Mouse (Mus musculus) embryonic facial prominence, embryonic 12.5 days (tissue): ENCODE results near the gene Kirrel3. TPM values are rescaled to one million over a fixed set of nuclear protein-coding genes. Genes with fewer than 3 reads are reported as not detected.

Experiments used
- ATAC-seq: fragments of 200-750 bp; cut with Nextera tagmentation; 2 replicates; pipeline ENCODE4 v1.8.0; 2017; ENCODE audit not compliant: insufficient number of reproducible peaks, insufficient read depth, low FRiP score, low TSS enrichment
- H3K27ac ChIP-seq: fragments of 300-500 bp; sonication (generic); 2 replicates; pipeline ENCODE4 v1.5.1; 2016; ENCODE audit warnings: mild to moderate bottlenecking
- H3K27me3 ChIP-seq: fragments of 300-500 bp; sonication (generic); 2 replicates; pipeline ENCODE4 v1.6.1; 2016; ENCODE audit warnings: mild to moderate bottlenecking, moderate library complexity
- H3K36me3 ChIP-seq: fragments of 300-500 bp; sonication (generic); 2 replicates; pipeline ENCODE4 v1.6.1; 2016; ENCODE audit warnings: mild to moderate bottlenecking
- H3K4me1 ChIP-seq: fragments of 300-500 bp; sonication (generic); 2 replicates; pipeline ENCODE4 v1.6.1; 2016
- H3K4me2 ChIP-seq: fragments of 300-500 bp; sonication (generic); replicated peaks from 2 replicates; pipeline ENCODE4 v1.6.1; 2016; ENCODE audit warnings: mild to moderate bottlenecking, moderate library complexity
- H3K4me3 ChIP-seq: fragments of 300-500 bp; sonication (generic); 2 replicates; pipeline ENCODE4 v1.5.1; 2016; ENCODE audit warnings: mild to moderate bottlenecking
- H3K9ac ChIP-seq: fragments of 300-500 bp; sonication (generic); 2 replicates; pipeline ENCODE4 v1.6.1; 2016; ENCODE audit warnings: mild to moderate bottlenecking, moderate library complexity
- H3K9me3 ChIP-seq: fragments of 300-500 bp; sonication (generic); 2 replicates; pipeline ENCODE4 v1.6.1; 2016; ENCODE audit warnings: mild to moderate bottlenecking, moderate library complexity
- WGBS: fragments of 180-500 bp; shearing (Covaris S2); methylation state at CpG from one replicate; pipeline ENCODE4 v1.1.7; 2016; 5-methylcytosine and 5-hydroxymethylcytosine counted together
- polyA plus RNA-seq: library from polyadenylated mRNA; unstranded; fragments of >200 nt; fragmentation: Nextera tagmentation; extraction: Ambion mirVana; gene quantifications from 2 replicates; pipeline ENCODE4 v1.2.1, GENCODE M21; 2016

Gene Kirrel3
- polyA plus RNA-seq, 1 experiment from 2014 or later = 7.9 TPM

GRCm38 (mm10) chr9:34945301-34945700 is 459.6 kb downstream of the Kirrel3 start:
- Histone ChIP-seq H3K9ac (no peak overlapping the region), H3K9me3 (no peaks in the 10 kb centered on the region), H3K4me1 (peaks cover 11% of the 10 kb centered on the region; the same call in 1 of the 2 replicates), H3K4me3 (no peak overlapping the region), H3K27ac (no peak overlapping the region), H3K27me3 (no peaks in the 10 kb centered on the region), H3K4me2 (no peak overlapping the region), H3K36me3 (no peaks in the 10 kb centered on the region)
- WGBS = 83% methylated on average over 9 of the region's 9 CpGs
- no peak for ATAC-seq

DNA sequence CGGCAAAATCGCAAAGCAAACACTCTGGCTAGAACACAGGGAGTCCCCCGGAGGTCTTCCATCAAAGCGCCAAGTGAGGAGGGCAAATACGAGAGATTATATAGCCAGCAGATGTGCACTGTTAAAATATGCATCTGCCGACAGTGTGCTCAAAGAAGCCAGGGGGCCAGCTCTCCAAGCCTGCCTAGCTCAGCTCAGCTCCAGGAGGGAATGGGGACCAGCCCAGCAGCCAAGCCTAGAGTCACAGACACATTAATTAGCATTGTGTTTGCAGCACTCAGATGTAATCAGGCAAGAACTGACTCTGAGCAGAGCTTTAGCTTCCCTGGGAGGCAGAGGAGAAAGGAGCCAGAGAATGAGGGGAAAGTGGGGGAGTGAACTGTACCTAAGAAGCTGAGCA is 461.6 kb downstream of the Kirrel3 start:
- Histone ChIP-seq H3K27ac (no peak overlapping the region), H3K9ac (no peak overlapping the region), H3K4me2 (no peak overlapping the region), H3K27me3 (no peaks in the 10 kb centered on the region), H3K4me3 (no peak overlapping the region), H3K9me3 (no peaks in the 10 kb centered on the region), H3K36me3 (no peaks in the 10 kb centered on the region), H3K4me1 (peaks cover 11% of the 10 kb centered on the region; the same call in 1 of the 2 replicates)
- WGBS = 18% methylated on average over 6 of the region's 6 CpGs
- ATAC-seq = no peak

DNA sequence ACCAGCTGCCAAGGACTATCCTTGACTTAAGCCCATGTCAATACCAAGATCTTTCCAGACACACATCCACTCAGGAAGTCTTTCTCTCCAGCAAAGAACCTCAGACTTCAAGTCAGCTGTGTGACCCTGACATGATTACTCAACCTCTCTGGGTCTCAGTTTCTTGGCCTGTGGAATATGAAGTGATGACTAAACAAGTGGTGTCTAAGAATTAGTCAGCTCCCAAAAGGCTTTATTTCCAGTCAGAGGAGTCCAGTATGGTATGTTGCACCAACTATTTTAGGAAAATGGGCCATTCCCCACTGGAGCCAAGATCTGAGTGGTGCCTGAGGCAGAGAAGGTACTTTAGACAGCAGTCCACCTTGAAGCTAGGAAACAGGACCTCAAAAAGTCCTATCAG is 462.0 kb downstream of the Kirrel3 start:
- ATAC-seq = no peak

GRCm38 (mm10) chr9:34953420-34953819 is 467.7 kb downstream of the Kirrel3 start:
- H3K4me2 ChIP-seq = no peak overlapping the region
- no peak for ATAC-seq
- no peak overlapping the region for H3K4me3 ChIP-seq
- no peaks in the 10 kb centered on the region for H3K4me1 ChIP-seq
- no peaks in the 10 kb centered on the region for H3K36me3 ChIP-seq
- H3K9me3 ChIP-seq = no peaks in the 10 kb centered on the region
- 43% methylated on average over 11 of the region's 11 CpGs for WGBS
- H3K27ac ChIP-seq = no peak overlapping the region; the same call in 1 of the 2 replicates
- no peak overlapping the region for H3K9ac ChIP-seq
- 0 out of 2 replicates have a peak, but pooled peaks cover 3% of the 10 kb centered on the region for H3K27me3 ChIP-seq

More for the DNA sequence above, 462.0 kb downstream of the Kirrel3 start:
- H3K4me1 ChIP-seq = peaks cover 11% of the 10 kb centered on the region; the same call in 1 of the 2 replicates
- no peak overlapping the region for H3K27ac ChIP-seq
- H3K4me2 ChIP-seq = no peak overlapping the region
- H3K4me3 ChIP-seq = no peak overlapping the region
- no peaks in the 10 kb centered on the region for H3K9me3 ChIP-seq
- H3K36me3 ChIP-seq = no peaks in the 10 kb centered on the region
- H3K9ac ChIP-seq = no peak overlapping the region
- no peaks in the 10 kb centered on the region for H3K27me3 ChIP-seq

DNA sequence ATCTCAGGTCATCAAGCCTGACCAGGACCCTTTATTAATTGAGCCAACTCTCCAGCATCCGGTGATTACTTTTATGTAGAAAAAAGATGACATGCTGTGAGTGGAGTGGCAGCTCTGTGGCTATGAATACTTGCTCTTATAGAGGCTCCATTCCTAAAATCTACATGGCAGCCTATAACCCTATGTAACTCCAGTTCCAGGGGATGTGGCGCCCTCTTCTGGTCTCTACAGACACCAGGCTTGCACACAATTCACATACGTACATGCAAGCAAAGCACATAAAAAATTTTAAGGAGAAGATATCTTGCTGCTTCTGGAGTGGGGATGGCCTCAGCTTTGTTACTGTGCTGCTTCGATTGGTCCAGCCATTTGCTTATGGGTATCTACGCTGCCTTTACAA is 468.5 kb downstream of the Kirrel3 start:
- Histone ChIP-seq H3K36me3 (no peaks in the 10 kb centered on the region), H3K4me1 (no peaks in the 10 kb centered on the region), H3K27ac (no peak overlapping the region), H3K4me3 (no peak overlapping the region), H3K4me2 (no peak overlapping the region), H3K27me3 (0 out of 2 replicates have a peak, but pooled peaks cover 3% of the 10 kb centered on the region), H3K9ac (no peak overlapping the region), H3K9me3 (no peaks in the 10 kb centered on the region)
- ATAC-seq = no peak
- WGBS = 62% methylated on average over 5 of the region's 5 CpGs

DNA sequence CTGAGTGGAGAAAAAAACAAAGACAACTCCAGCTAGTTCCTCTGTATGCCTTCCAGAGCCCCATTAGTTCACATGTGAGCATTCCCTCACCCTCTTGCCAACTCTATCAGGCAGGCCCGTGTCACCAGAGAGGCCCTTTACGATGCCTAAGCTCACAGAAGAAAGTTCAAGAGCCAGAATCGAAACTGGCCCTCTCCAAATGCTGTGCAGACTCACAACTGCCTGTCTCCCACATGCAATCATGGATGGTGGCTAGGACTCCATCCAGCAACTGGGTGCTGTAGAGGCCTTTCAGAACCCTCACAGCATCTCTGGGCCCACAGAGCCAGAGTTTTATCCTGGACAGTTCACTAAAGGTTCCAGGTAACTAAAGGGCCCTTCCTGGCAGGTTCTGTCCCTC is 470.8 kb downstream of the Kirrel3 start:
- no peaks in the 10 kb centered on the region for H3K36me3 ChIP-seq
- no peak overlapping the region for H3K4me3 ChIP-seq
- no peak overlapping the region for H3K27ac ChIP-seq
- H3K9me3 ChIP-seq = no peaks in the 10 kb centered on the region
- H3K9ac ChIP-seq = no peak overlapping the region
- 81% methylated on average over 3 of the region's 3 CpGs for WGBS
- H3K4me2 ChIP-seq = no peak overlapping the region
- H3K27me3 ChIP-seq = 0 out of 2 replicates have a peak, but pooled peaks cover 3% of the 10 kb centered on the region
- ATAC-seq = no peak
- 0 out of 2 replicates have a peak, but pooled peaks cover 2% of the 10 kb centered on the region for H3K4me1 ChIP-seq

GRCm38 (mm10) chr9:34957691-34958090 is 472.0 kb downstream of the Kirrel3 start:
- H3K27me3 ChIP-seq = 0 out of 2 replicates have a peak, but pooled peaks cover 3% of the 10 kb centered on the region
- H3K4me3 ChIP-seq = no peak overlapping the region
- H3K4me2 ChIP-seq = no peak overlapping the region
- ATAC-seq = no peak
- no peaks in the 10 kb centered on the region for H3K9me3 ChIP-seq
- no peaks in the 10 kb centered on the region for H3K36me3 ChIP-seq
- H3K9ac ChIP-seq = no peak overlapping the region
- no peak overlapping the region for H3K27ac ChIP-seq
- H3K4me1 ChIP-seq = 0 out of 2 replicates have a peak, but pooled peaks cover 2% of the 10 kb centered on the region
- WGBS = 76% methylated on average over 6 of the region's 6 CpGs

- Histone ChIP-seq H3K27me3 (0 out of 2 replicates have a peak, but pooled peaks cover 3% of the 10 kb centered on the region), H3K4me3 (no peak overlapping the region), H3K4me2 (no peak overlapping the region), H3K9ac (no peak overlapping the region), H3K9me3 (no peaks in the 10 kb centered on the region), H3K27ac (no peak overlapping the region), H3K4me1 (0 out of 2 replicates have a peak, but pooled peaks cover 2% of the 10 kb centered on the region), H3K36me3 (no peaks in the 10 kb centered on the region)
- 70% methylated on average over 5 of the region's 5 CpGs for WGBS
- no peak for ATAC-seq
Measured at GRCm38 (mm10) chr9:34958183-34958830, 472.6 kb downstream of the Kirrel3 start.

DNA sequence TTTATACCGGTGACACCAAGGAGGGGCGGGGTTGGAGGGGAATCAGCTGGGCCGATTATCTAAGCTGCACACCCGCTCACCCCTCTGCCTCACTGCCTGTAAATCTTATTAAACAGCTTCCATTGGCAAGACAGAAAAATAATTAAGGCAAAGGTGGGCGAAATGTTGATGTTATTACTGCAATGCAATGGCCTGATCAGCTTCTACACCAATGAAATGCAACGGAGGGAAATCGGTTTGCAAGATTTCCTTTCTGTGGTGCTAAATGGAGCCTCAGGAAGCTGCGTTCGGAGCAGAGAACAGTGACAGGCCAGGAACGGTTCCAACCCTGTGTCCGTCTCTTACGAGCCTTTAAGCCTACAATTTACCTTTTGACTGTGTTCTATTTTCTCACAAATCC is 475.0 kb downstream of the Kirrel3 start:
- no peak for ATAC-seq
- H3K9ac ChIP-seq = no peak overlapping the region
- H3K4me1 ChIP-seq = peaks cover 11% of the 10 kb centered on the region
- H3K27me3 ChIP-seq = 0 out of 2 replicates have a peak, but pooled peaks cover 3% of the 10 kb centered on the region
- H3K9me3 ChIP-seq = no peaks in the 10 kb centered on the region
- no peak overlapping the region for H3K4me2 ChIP-seq
- H3K36me3 ChIP-seq = no peaks in the 10 kb centered on the region
- no peak overlapping the region for H3K4me3 ChIP-seq
- WGBS = 81% methylated on average over 12 of the region's 12 CpGs
- H3K27ac ChIP-seq = no peak overlapping the region

- WGBS = 69% methylated on average over 14 of the region's 14 CpGs
- H3K27me3 ChIP-seq = 0 out of 2 replicates have a peak, but pooled peaks cover 3% of the 10 kb centered on the region
- no peak overlapping the region for H3K9ac ChIP-seq
- H3K4me1 ChIP-seq = peaks cover 11% of the 10 kb centered on the region
- no peak overlapping the region for H3K27ac ChIP-seq
- H3K4me2 ChIP-seq = no peak overlapping the region
- no peaks in the 10 kb centered on the region for H3K36me3 ChIP-seq
- H3K9me3 ChIP-seq = no peaks in the 10 kb centered on the region
- no peak overlapping the region for H3K4me3 ChIP-seq
- no peak for ATAC-seq
Measured at GRCm38 (mm10) chr9:34961171-34961570, 475.5 kb downstream of the Kirrel3 start.

GRCm38 (mm10) chr9:34962251-34962650 is 476.6 kb downstream of the Kirrel3 start:
- Histone ChIP-seq H3K36me3 (no peaks in the 10 kb centered on the region), H3K9me3 (no peaks in the 10 kb centered on the region), H3K9ac (no peak overlapping the region), H3K27ac (no peak overlapping the region), H3K4me1 (peaks cover 11% of the 10 kb centered on the region), H3K4me2 (no peak overlapping the region), H3K27me3 (no peaks in the 10 kb centered on the region), H3K4me3 (no peak overlapping the region)
- ATAC-seq = no peak
- 85% methylated on average over 4 of the region's 4 CpGs for WGBS

DNA sequence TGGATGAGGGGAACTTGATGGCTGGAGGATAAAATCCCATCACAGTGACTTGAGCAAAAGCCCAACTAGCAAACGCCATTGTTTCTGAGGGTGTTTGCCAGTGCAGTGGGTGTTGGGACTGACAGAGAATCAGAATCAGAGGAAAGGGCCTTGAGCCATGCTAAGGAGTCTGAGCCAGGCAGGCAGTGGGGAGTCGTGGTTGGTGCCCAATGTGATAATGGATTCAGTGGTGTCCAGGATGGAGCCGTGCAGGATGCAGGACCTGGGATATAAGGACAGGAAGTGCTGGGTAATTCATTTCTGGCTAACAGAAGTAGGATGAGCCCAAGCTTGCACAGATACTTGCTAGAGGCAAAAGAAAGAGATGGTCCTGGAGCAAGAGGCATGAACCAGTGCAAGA is 477.9 kb downstream of the Kirrel3 start:
- 78% methylated on average over 3 of the region's 3 CpGs for WGBS
- no peak for ATAC-seq

More for the DNA sequence above, 477.9 kb downstream of the Kirrel3 start:
- H3K9ac ChIP-seq = no peak overlapping the region
- H3K4me1 ChIP-seq = peaks cover 11% of the 10 kb centered on the region
- H3K27ac ChIP-seq = no peak overlapping the region
- H3K36me3 ChIP-seq = no peaks in the 10 kb centered on the region
- no peak overlapping the region for H3K4me3 ChIP-seq
- no peak overlapping the region for H3K4me2 ChIP-seq
- H3K27me3 ChIP-seq = no peaks in the 10 kb centered on the region
- H3K9me3 ChIP-seq = no peaks in the 10 kb centered on the region
